Mouse (Mus musculus) forebrain, postnatal 0 days (tissue): ENCODE results near the gene Pms1. TPM values are rescaled to one million over a fixed set of nuclear protein-coding genes. Genes with fewer than 3 reads are reported as not detected.

ENCODE experiments used
- ATAC-seq: fragments of 200-750 bp; cut with Nextera tagmentation; 2 replicates; pipeline ENCODE4 v1.8.0; 2017; ENCODE audit warnings: mild to moderate bottlenecking, moderate library complexity
- DNase-seq: peaks from one replicate; pipeline ENCODE4 v3.0.0-alpha.2; 2015
- H3K27ac ChIP-seq: fragments of 300-500 bp; sonication (generic); 2 replicates; pipeline ENCODE4 v1.5.1; 2014; ENCODE audit warnings: low read depth, mild to moderate bottlenecking, antibody characterized with exemption, low read length, moderate library complexity, mixed read lengths
- H3K27me3 ChIP-seq: fragments of 300-500 bp; sonication (generic); 2 replicates; pipeline ENCODE4 v1.6.1; 2014; ENCODE audit warnings: mild to moderate bottlenecking, low read length, mixed read lengths; ENCODE audit not compliant: insufficient read depth
- H3K36me3 ChIP-seq: fragments of 300-500 bp; sonication (generic); 2 replicates; pipeline ENCODE4 v1.6.1; 2014; ENCODE audit warnings: mild to moderate bottlenecking, moderate library complexity; ENCODE audit not compliant: insufficient read depth
- H3K4me1 ChIP-seq: fragments of 300-500 bp; sonication (generic); 2 replicates; pipeline ENCODE4 v1.6.1; 2014; ENCODE audit warnings: antibody characterized with exemption; ENCODE audit not compliant: insufficient read depth
- H3K4me2 ChIP-seq: fragments of 300-500 bp; sonication (generic); 2 replicates; pipeline ENCODE4 v1.6.1; 2014; ENCODE audit warnings: low read depth, mild to moderate bottlenecking, moderate library complexity
- H3K4me3 ChIP-seq: fragments of 300-500 bp; sonication (generic); 2 replicates; pipeline ENCODE4 v1.5.1; 2014; ENCODE audit warnings: low read depth, low read length, mixed read lengths
- H3K9ac ChIP-seq: fragments of 300-500 bp; sonication (generic); 2 replicates; pipeline ENCODE4 v1.6.1; 2014; ENCODE audit warnings: mild to moderate bottlenecking
- H3K9me3 ChIP-seq: fragments of 300-500 bp; sonication (generic); 2 replicates; pipeline ENCODE4 v1.6.1; 2016; ENCODE audit warnings: low read length
- CTCF ChIP-seq: sonication (generic); IDR thresholded peaks from 2 replicates; pipeline ENCODE4 v1.5.1; 2016; ENCODE audit warnings: antibody characterized with exemption, control low read depth, low read depth
- WGBS: fragments of 180-500 bp; shearing (Covaris S2); extraction: QIAGEN DNeasy Blood & Tissue Kit; methylation state at CpG from one replicate; pipeline ENCODE4 v1.1.7; 2014; 5-methylcytosine and 5-hydroxymethylcytosine counted together
- polyA plus RNA-seq: library from polyadenylated mRNA; unstranded; fragments of >200 nt; fragmentation: Nextera tagmentation; extraction: Ambion mirVana; gene quantifications from 2 replicates; pipeline ENCODE4 v1.2.1, GENCODE M21; 2015
- total RNA-seq: library from RNA; depleted of rRNA; stranded (reverse); fragments of >200 nt; gene quantifications from 2 replicates; pipeline ENCODE4 v1.2.3, GENCODE M21; 2014; rRNA removed

Gene Pms1
- total and polyA plus RNA-seq, 2 experiments from 2014 or later: 5.8 to 13.2 TPM

- H3K9ac ChIP-seq: no peak overlapping the region
- no peak overlapping the region for H3K4me2 ChIP-seq
- no peaks in the 10 kb centered on the region for H3K9me3 ChIP-seq
- no peaks in the 10 kb centered on the region for H3K36me3 ChIP-seq
- no peak for TF ChIP-seq CTCF
- no peaks in the 10 kb centered on the region for H3K27me3 ChIP-seq
- no peak for ATAC-seq
- no peak overlapping the region for H3K27ac ChIP-seq
- H3K4me3 ChIP-seq: no peak overlapping the region
- no peaks in the 10 kb centered on the region for H3K4me1 ChIP-seq
- DNase-seq: no peak
- WGBS: 49% methylated on average over 3 of the region's 3 CpGs
Observed at GRCm38 (mm10) chr1:53191234-53191633, 105.6 kb downstream of the Pms1 start.

GRCm38 (mm10) chr1:53189620-53190019, 107.2 kb downstream of the Pms1 start:
- H3K4me2 ChIP-seq: no peak overlapping the region
- ATAC-seq: no peak
- H3K9ac ChIP-seq: no peak overlapping the region
- H3K27ac ChIP-seq: no peak overlapping the region
- WGBS: 45% methylated on average over 3 of the region's 3 CpGs
- H3K27me3 ChIP-seq: no peaks in the 10 kb centered on the region
- no peak for DNase-seq
- no peak for TF ChIP-seq CTCF
- no peaks in the 10 kb centered on the region for H3K36me3 ChIP-seq
- H3K4me3 ChIP-seq: no peak overlapping the region
- no peaks in the 10 kb centered on the region for H3K4me1 ChIP-seq
- no peaks in the 10 kb centered on the region for H3K9me3 ChIP-seq

GRCm38 (mm10) chr1:53187536-53187935, 109.3 kb downstream of the Pms1 start, which contains the start of gene 1700019A02Rik:
TSS of gene 1700019A02Rik (minus strand) at chr1:53187636.
- 96% methylated on average over 8 of the region's 8 CpGs for WGBS
- Histone ChIP-seq H3K4me3 (no peak within 1 kb of the TSS), H3K4me1 (no peaks in the 10 kb centered on the region), H3K27me3 (no peaks in the 10 kb centered on the region), H3K27ac (no peak within 1 kb of the TSS), H3K36me3 (no peaks in the 10 kb centered on the region), H3K9ac (no peak within 1 kb of the TSS), H3K9me3 (no peaks in the 10 kb centered on the region), H3K4me2 (no peak within 1 kb of the TSS)
- no peak for DNase-seq
- ATAC-seq: no peak
- TF ChIP-seq CTCF: no peak

GRCm38 (mm10) chr1:53186301-53186700, 110.5 kb downstream of the Pms1 start:
- H3K4me3 ChIP-seq: no peak overlapping the region
- no peaks in the 10 kb centered on the region for H3K4me1 ChIP-seq
- no peak overlapping the region for H3K27ac ChIP-seq
- no peak overlapping the region for H3K9ac ChIP-seq
- WGBS: 77% methylated on average over 3 of the region's 3 CpGs
- ATAC-seq (no peak), DNase-seq (no peak)
- H3K27me3 ChIP-seq: no peaks in the 10 kb centered on the region
- H3K36me3 ChIP-seq: no peaks in the 10 kb centered on the region
- H3K4me2 ChIP-seq: no peak overlapping the region
- no peak for TF ChIP-seq CTCF
- H3K9me3 ChIP-seq: no peaks in the 10 kb centered on the region

- Histone ChIP-seq H3K27me3 (no peaks in the 10 kb centered on the region), H3K4me3 (no peak overlapping the region), H3K9me3 (no peaks in the 10 kb centered on the region), H3K27ac (no peak overlapping the region), H3K4me2 (no peak overlapping the region), H3K4me1 (no peaks in the 10 kb centered on the region), H3K36me3 (no peaks in the 10 kb centered on the region), H3K9ac (no peak overlapping the region)
- no peak for ATAC-seq
- no peak for TF ChIP-seq CTCF
- 50% methylated on average over 6 of the region's 6 CpGs for WGBS
- DNase-seq: no peak
Observed at GRCm38 (mm10) chr1:53157715-53158114, 139.1 kb downstream of the Pms1 start.

Other genes starting within 250 kb of the Pms1 start
- gene Mstn, start 235.4 kb downstream of the Pms1 start, total RNA-seq: 1.2 and 1.4 TPM in 2 replicates
- 0.70 and 0.98 TPM in 2 replicates for gene Mstn, start 235.4 kb downstream of the Pms1 start, polyA plus RNA-seq
- gene 1700019A02Rik, start 109.4 kb downstream of the Pms1 start, total RNA-seq: not detected in 2 replicates
- gene 1700019A02Rik, start 109.4 kb downstream of the Pms1 start, polyA plus RNA-seq: not detected in 2 replicates
- gene Ormdl1, start 77 bp upstream of the Pms1 start, total RNA-seq: 34.2 and 42.3 TPM in 2 replicates
- 33.8 and 38.1 TPM in 2 replicates for gene Ormdl1, start 77 bp upstream of the Pms1 start, polyA plus RNA-seq
- gene Gm28778, start 93 bp upstream of the Pms1 start, total RNA-seq: not detected in 2 replicates
- not detected in 2 replicates for gene Gm28778, start 93 bp upstream of the Pms1 start, polyA plus RNA-seq
- gene Osgepl1, start 16.6 kb upstream of the Pms1 start, total RNA-seq: 13.5 and 17.2 TPM in 2 replicates
- 18.6 and 21.4 TPM in 2 replicates for gene Osgepl1, start 16.6 kb upstream of the Pms1 start, polyA plus RNA-seq
- not detected in 2 replicates for gene Asdurf, start 55.6 kb upstream of the Pms1 start, total RNA-seq
- gene Asdurf, start 55.6 kb upstream of the Pms1 start, polyA plus RNA-seq: 5.9 and 14.1 TPM in 2 replicates
- gene Gm28551, start 55.6 kb upstream of the Pms1 start, total RNA-seq: 1.00 and 1.5 TPM in 2 replicates
- 1.5 and 2.1 TPM in 2 replicates for gene Gm28551, start 55.6 kb upstream of the Pms1 start, polyA plus RNA-seq
- 43.8 and 46.0 TPM in 2 replicates for gene Asnsd1, start 55.7 kb upstream of the Pms1 start, total RNA-seq
- 50.9 and 51.0 TPM in 2 replicates for gene Asnsd1, start 55.7 kb upstream of the Pms1 start, polyA plus RNA-seq